Mouse (Mus musculus) embryonic stem cell, embryonic (primary cell): ENCODE results near the gene Afg3l1.
"Not testable (repeated sequence)": the region's sequence is repeated elsewhere in the genome, so short reads cannot be mapped to it uniquely, and the experiment has no call there.

Experiments
- CTCF ChIA-PET, 4 experiments: fragments of 300-600 bp in 2 of 4; fragments of 350-600 bp in 2 of 4; sonication (Branson Sonifier 250); formaldehyde crosslinking; loops; one replicate each; lab custom pipeline; 2022; ENCODE audit warnings: inconsistent platforms in 2 of 4; lab: Charles Lee
- POLR2A ChIA-PET, 4 experiments: fragments of 300-600 bp in 2 of 4; fragments of 350-600 bp in 2 of 4; sonication (Branson Sonifier 250); formaldehyde crosslinking; loops; one replicate each; lab custom pipeline; 2022; ENCODE audit warnings: antibody characterized with exemption in 4 of 4, inconsistent platforms in 1 of 4; lab: Charles Lee

Gene Afg3l1

DNA sequence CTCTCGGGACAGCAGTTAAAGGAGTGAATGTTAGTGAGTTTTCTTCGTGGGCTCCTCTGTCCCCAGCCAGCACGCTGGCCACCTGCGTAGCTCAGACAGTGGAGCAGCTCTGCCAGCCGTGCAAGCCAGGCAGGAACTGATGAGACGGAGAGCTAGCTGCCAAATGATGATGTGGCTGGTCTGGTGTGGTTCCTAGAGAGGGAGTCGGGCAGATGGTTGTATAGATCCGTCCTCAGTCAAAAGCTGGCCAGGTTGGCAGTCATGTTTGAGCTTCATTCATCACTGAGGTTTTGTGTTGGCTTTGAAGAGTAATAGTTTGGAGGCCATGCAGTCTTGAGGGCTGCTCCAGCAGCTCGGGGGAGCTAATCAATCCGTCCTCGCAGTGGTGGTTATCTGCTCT lies 21.3 kb downstream of the Afg3l1 start:
- ChIA-PET CTCF (interaction anchor here in 2 of 4 experiments (1.0 to 1.2 kb wide), 2 partner anchors 16 kb away, joined by 3 to 5 read pairs; partner anchors contain the start of gene Dbndd1 (in 2 of the 2)), POLR2A (interaction anchor here in 1 of 4 experiments (1.0 kb wide), 2 partner anchors 16 to 21 kb away, joined by 3 read pairs; partner anchors contain the start of gene Afg3l1)

- ChIA-PET POLR2A (interaction anchor here in 1 of 4 experiments (1.0 to 3.2 kb wide), 3 partner anchors 10 to 22 kb away, joined by 3 to 14 read pairs (median 6); partner anchors contain the start of gene Afg3l1), CTCF (interaction anchor here in 2 of 4 experiments (1.0 to 1.2 kb wide), 2 partner anchors 15 to 16 kb away, joined by 3 to 5 read pairs; partner anchors contain the start of gene Dbndd1 (in 2 of the 2))
Observed at GRCm38 (mm10) chr8:123499556-123499955, 21.9 kb downstream of the Afg3l1 start.

DNA sequence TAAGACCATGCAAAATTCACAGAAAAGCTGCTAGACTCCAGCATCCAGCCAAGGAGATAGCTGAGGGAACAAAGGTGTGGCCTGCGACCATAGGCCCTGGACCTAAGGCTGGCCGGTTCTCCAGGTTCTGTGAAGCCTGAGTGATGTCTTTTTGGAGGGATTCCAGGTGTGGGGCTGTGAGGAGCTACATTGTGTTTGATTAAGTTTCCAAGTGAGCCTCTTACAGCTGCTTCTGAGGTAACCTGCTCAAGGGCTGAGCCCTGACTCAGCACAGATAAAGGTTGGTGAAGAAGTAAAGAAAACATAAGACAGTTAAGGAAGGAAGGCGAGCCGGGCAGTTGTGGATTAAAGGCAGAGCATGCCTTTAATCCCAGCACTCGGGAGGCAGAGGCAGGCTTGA lies 24.5 kb downstream of the Afg3l1 start:
- CTCF ChIA-PET: interaction anchor here in 2 of 4 experiments (0.5 to 1.6 kb wide), 3 partner anchors 13 to 563 kb away, joined by 3 to 5 read pairs (median 4); partner anchors contain the start of gene Dbndd1 (in 2 of the 2)
- POLR2A ChIA-PET: interaction anchor here in 2 of 4 experiments (0.6 to 6.6 kb wide), 4 partner anchors 12 to 53 kb away, joined by 3 to 49 read pairs (median 8); partner anchors contain the start of genes Dbndd1 (in 1 of the 2) and Gas8 (in 1 of the 2)

DNA sequence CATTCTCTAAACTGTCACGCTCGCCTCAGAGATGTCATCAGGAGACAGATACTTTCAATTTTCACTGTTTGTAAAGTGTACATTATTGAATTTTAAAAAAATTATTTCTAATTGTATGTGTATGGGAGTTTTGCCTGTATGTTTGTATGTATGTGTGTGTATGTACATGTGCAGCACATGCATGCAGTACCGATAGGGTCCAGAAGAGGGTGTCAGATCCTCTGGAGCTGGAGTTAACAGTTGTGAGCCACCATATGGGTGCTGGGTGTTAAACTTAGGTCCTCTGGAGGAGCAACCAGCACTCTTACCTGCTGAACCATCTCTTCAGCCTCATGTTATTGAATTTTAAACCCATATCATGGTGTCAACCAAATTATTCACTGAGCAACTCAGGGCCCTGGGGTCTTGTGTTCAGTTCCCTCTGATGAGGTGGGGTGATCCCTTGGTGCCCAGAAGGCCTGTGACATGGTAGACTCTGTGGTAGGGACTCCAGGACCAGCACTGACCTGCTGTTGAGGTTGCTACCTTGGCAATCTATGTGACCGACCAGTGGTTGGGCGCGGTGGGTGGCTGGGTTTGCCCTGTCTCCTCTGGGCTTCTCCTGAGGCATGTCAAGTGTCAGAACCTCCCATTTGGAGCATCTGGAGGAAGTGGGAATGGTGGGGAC lies 26.2 kb downstream of the Afg3l1 start:
- POLR2A ChIA-PET: interaction anchor here in 3 of 4 experiments (0.8 to 6.6 kb wide), 3 partner anchors 10 to 11 kb away, joined by 4 to 49 read pairs (median 5); partner anchors contain the start of gene Dbndd1 (in 2 of the 3)
- CTCF ChIA-PET: interaction anchor here (0.5 to 1.0 kb wide), 5 partner anchors 11 to 125 kb away, joined by 3 to 5 read pairs (median 4); partner anchors contain the start of gene Dbndd1 (in 3 of the 4)

GRCm38 (mm10) chr8:123504591-123505195 lies 27.0 kb downstream of the Afg3l1 start:
- POLR2A ChIA-PET: interaction anchor here in 1 of 4 experiments (1.7 to 6.6 kb wide), 2 partner anchors 10 to 22 kb away, joined by 5 to 49 read pairs; partner anchors contain the start of gene Dbndd1

GRCm38 (mm10) chr8:123505267-123505666 lies 27.6 kb downstream of the Afg3l1 start:
- POLR2A ChIA-PET: interaction anchor here in 1 of 4 experiments (1.4 to 6.6 kb wide), 3 partner anchors 9 to 23 kb away, joined by 4 to 49 read pairs (median 5); partner anchors contain the start of gene Dbndd1
- CTCF ChIA-PET: interaction anchor here in 3 of 4 experiments (0.5 to 1.8 kb wide), 4 partner anchors 10 to 279 kb away, joined by 3 to 7 read pairs (median 4); partner anchors contain the start of gene Dbndd1 (in 2 of the 3)

More at GRCm38 (mm10) chr8:123504591-123505195, 27.0 kb downstream of the Afg3l1 start:
- CTCF ChIA-PET: interaction anchor here in 1 of 4 experiments (1.1 kb wide), 1 partner anchor 280 kb away, joined by 3 read pairs; no protein-coding TSS in a partner anchor

DNA sequence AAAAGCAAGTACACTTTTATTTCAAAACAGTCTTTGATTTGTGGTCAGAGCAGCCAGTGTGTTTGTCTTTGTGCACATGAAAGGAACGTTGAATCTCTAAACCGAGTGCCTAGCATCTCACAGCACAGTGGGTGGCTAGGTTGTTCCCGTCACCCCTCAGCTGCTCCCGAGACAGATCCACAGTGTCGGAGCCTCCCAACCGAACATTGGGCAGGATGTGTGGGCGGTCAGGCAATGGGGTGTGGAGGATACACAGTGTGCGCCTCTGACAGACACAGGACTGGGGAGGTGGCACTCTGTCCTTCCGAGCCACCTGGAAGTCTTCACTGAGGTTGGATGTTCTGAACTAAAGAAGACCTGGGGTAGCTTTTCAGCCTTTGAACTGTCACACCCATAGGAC lies 28.0 kb downstream of the Afg3l1 start:
- POLR2A ChIA-PET: interaction anchor here in 2 of 4 experiments (0.5 to 6.6 kb wide), 7 partner anchors 8 to 314 kb away, joined by 3 to 49 read pairs (median 4); partner anchors contain the start of gene Dbndd1 (in 2 of the 2)

GRCm38 (mm10) chr8:123507153-123507552 lies 29.4 kb downstream of the Afg3l1 start:
- POLR2A ChIA-PET: interaction anchor here in 3 of 4 experiments (0.6 to 1.3 kb wide), 4 partner anchors 8 to 22 kb away, joined by 3 to 7 read pairs (median 5); partner anchors contain the start of gene Dbndd1 (in 1 of the 3)
- CTCF ChIA-PET: interaction anchor here in 2 of 4 experiments (0.6 to 1.8 kb wide), 4 partner anchors 8 to 104 kb away, joined by 3 to 7 read pairs (median 3); partner anchors contain the start of gene Dbndd1 (in 1 of the 2)

More for the DNA sequence above, 28.0 kb downstream of the Afg3l1 start:
- CTCF ChIA-PET: interaction anchor here in 3 of 4 experiments (0.5 to 1.8 kb wide), 4 partner anchors 9 to 279 kb away, joined by 3 to 7 read pairs (median 4); partner anchors contain the start of gene Dbndd1 (in 2 of the 3)

DNA sequence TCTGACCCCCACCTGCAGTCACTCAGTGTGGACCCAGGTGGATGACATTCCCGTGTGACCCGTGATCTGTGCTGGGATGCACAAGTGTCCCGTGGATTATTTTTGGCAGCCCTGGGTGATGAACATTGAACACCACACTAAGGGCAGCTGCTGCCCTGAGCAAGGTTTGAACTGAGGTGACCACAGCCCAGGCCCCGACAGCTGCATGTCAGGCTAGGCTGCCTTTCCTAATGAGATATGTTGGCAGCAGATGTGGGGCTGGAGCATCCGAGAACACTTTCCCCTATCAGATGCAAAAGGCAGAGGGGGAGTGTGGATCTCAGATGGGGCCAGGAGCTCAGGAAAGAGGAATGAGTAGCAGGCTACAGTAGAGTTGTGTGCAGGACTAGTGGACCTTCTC lies 33.1 kb downstream of the Afg3l1 start:
- POLR2A ChIA-PET: no interaction called here
- CTCF ChIA-PET: no interaction called here

DNA sequence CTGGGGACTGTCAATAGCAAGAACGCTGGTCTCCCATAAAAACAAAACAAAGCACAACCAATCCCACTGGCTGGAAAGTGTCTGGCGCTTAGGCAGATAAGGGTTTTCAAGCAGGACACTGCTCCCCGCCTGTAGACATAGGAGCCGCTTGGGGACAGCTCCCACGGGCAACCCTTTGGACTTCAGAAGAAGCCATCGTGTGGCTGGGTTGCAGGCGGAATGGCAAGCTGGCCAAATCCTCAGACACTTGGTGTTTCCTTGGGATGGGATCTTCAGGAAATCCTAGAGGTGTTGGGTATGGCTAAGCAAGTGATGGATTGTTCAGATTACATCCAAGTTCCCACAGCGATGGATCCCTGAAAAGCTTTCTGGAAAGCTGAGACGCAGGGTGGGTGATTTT lies 36.4 kb downstream of the Afg3l1 start:
- POLR2A ChIA-PET: interaction anchor here in 3 of 4 experiments (0.6 to 5.4 kb wide), 13 partner anchors 8 to 280 kb away, joined by 3 to 49 read pairs (median 5); no protein-coding TSS in a partner anchor

GRCm38 (mm10) chr8:123514781-123515539 lies 37.3 kb downstream of the Afg3l1 start, which contains the start of gene Dbndd1:
Dbndd1 (minus strand) TSS chr8:123515463.
- CTCF ChIA-PET: interaction anchor here (0.5 to 2.4 kb wide), 31 partner anchors 9 to 1913 kb away, joined by 3 to 8 read pairs (median 4); partner anchors contain the start of genes Mc1r (in 3 of the 4) and Fanca (in 1 of the 4)
- POLR2A ChIA-PET: interaction anchor here (0.6 to 5.4 kb wide), 18 partner anchors 7 to 281 kb away, joined by 3 to 49 read pairs (median 4); partner anchors contain the start of gene Tcf25 (in 1 of the 4)

More for the DNA sequence above, 36.4 kb downstream of the Afg3l1 start:
- CTCF ChIA-PET: interaction anchor here in 3 of 4 experiments (0.6 to 2.4 kb wide), 12 partner anchors 8 to 848 kb away, joined by 3 to 8 read pairs (median 4); partner anchors contain the start of gene Mc1r (in 1 of the 3)

GRCm38 (mm10) chr8:123515540-123515897 lies 37.8 kb downstream of the Afg3l1 start:
- ChIA-PET POLR2A (interaction anchor here (0.7 to 5.4 kb wide), 12 partner anchors 8 to 73 kb away, joined by 3 to 49 read pairs (median 4); no protein-coding TSS in a partner anchor), CTCF (interaction anchor here (0.5 to 2.4 kb wide), 20 partner anchors 9 to 409 kb away, joined by 3 to 8 read pairs (median 4); partner anchors contain the start of genes Mc1r (in 2 of the 4) and Fanca (in 1 of the 4))

DNA sequence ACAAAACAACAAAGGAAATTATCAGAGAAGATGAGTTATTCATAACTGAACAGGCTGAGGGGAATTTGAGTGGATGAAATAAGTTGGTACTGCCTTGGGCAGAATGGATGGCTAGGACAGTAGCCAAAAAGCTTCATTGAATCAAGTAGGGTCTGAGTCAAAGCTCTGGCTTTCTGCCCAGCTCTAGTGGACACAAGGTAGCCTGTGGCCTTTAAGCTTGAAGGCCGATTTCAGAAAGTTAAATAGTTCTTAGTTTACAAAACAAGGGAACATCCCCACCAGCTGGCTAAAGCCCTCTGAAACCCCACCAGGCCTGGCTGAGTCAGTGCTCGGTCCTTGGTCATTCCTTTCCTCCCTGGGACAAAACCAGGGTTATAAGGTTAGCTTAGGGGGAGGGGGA lies 38.9 kb downstream of the Afg3l1 start:
- ChIA-PET CTCF (interaction anchor here in 2 of 4 experiments (0.5 to 1.6 kb wide), 4 partner anchors 109 to 296 kb away, joined by 3 to 5 read pairs (median 4); partner anchors contain the start of gene Mc1r (in 1 of the 2)), POLR2A (interaction anchor here in 1 of 4 experiments (0.6 to 5.4 kb wide), 5 partner anchors 9 to 64 kb away, joined by 3 to 49 read pairs (median 5); no protein-coding TSS in a partner anchor)

GRCm38 (mm10) chr8:123518172-123518571 lies 40.5 kb downstream of the Afg3l1 start:
- CTCF ChIA-PET: interaction anchor here in 3 of 4 experiments (0.5 to 2.3 kb wide), 14 partner anchors 23 to 859 kb away, joined by 3 to 16 read pairs (median 3); partner anchors contain the start of gene Mc1r (in 1 of the 3)
- POLR2A ChIA-PET: interaction anchor here in 3 of 4 experiments (0.6 to 1.6 kb wide), 14 partner anchors 10 to 294 kb away, joined by 3 to 9 read pairs (median 4); partner anchors contain the start of gene Afg3l1 (in 2 of the 3)

DNA sequence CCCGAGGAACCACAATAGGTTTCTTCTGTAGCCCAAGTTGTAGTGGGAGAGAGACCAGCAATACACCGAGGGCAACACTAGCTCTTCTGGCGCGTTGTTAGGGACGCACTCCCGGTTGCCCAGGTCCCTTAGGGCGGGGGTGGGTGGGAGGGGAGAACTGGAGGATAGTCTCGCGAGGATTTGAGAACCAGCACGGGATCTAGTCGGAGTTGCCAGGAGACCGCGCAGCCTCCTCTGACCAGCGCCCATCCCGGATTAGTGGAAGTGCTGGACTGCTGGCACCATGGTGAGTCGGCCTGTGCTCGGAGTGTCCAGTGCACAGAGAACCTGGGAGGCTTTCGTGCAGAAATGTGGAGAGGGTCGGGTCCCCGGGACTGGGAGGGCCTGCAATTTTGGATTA lies 41.0 kb downstream of the Afg3l1 start, which contains the start of gene Gas8:
Gas8 (plus strand) TSS at position 168 of the 400 bp plus-strand sequence.
- ChIA-PET CTCF (interaction anchor here in 3 of 4 experiments (0.5 to 2.3 kb wide), 13 partner anchors 24 to 860 kb away, joined by 3 to 16 read pairs (median 3); partner anchors contain the start of gene Mc1r (in 1 of the 3)), POLR2A (interaction anchor here in 3 of 4 experiments (0.6 to 1.6 kb wide), 14 partner anchors 10 to 294 kb away, joined by 3 to 9 read pairs (median 4); partner anchors contain the start of gene Afg3l1 (in 2 of the 3))

GRCm38 (mm10) chr8:123520048-123520447 lies 42.3 kb downstream of the Afg3l1 start:
- CTCF ChIA-PET: interaction anchor here in 1 of 4 experiments (2.3 kb wide), 1 partner anchor 108 kb away, joined by 16 read pairs; no protein-coding TSS in a partner anchor
- POLR2A ChIA-PET: not testable (repeated sequence)
